Mouse (Mus musculus) thymus, postnatal 0 days (tissue): ENCODE data around the gene Elovl6. TPM values are rescaled to one million over a fixed set of nuclear protein-coding genes. Genes with fewer than 3 reads are reported as not detected.

ENCODE experiments used
- DNase-seq: peaks from one replicate; pipeline ENCODE4 v3.0.0-alpha.2; 2015; ENCODE audit warnings: low spot score
- polyA plus RNA-seq: library from polyadenylated mRNA; unstranded; fragments of >200 nt; fragmentation: Nextera tagmentation; extraction: Ambion mirVana; gene quantifications from 2 replicates; pipeline ENCODE4 v1.2.1, GENCODE M21; 2015

The Elovl6 gene
- polyA plus RNA-seq, 1 experiment from 2014 or later = 9.2 TPM

GRCm38 (mm10) chr3:129640211-129641000 is 108.3 kb downstream of the Elovl6 start:
- DNase-seq = no peak

- DNase-seq = no peak
Observed at GRCm38 (mm10) chr3:129641621-129642020, 109.5 kb downstream of the Elovl6 start.

- no peak for DNase-seq
Observed at GRCm38 (mm10) chr3:129645409-129645808, 113.3 kb downstream of the Elovl6 start.

GRCm38 (mm10) chr3:129646781-129647180 is 114.6 kb downstream of the Elovl6 start:
- DNase-seq = no peak

GRCm38 (mm10) chr3:129647312-129647711 is 115.2 kb downstream of the Elovl6 start:
- DNase-seq = no peak

GRCm38 (mm10) chr3:129648598-129648997 is 116.4 kb downstream of the Elovl6 start:
- no peak for DNase-seq

GRCm38 (mm10) chr3:129649586-129650292 is 117.6 kb downstream of the Elovl6 start:
- DNase-seq = no peak

- DNase-seq = no peak
Observed at GRCm38 (mm10) chr3:129650293-129650612, 118.1 kb downstream of the Elovl6 start.

- no peak for DNase-seq
Observed at GRCm38 (mm10) chr3:129650931-129651330, 118.8 kb downstream of the Elovl6 start.

GRCm38 (mm10) chr3:129651765-129652164 is 119.6 kb downstream of the Elovl6 start:
- no peak for DNase-seq

GRCm38 (mm10) chr3:129652476-129652875 is 120.3 kb downstream of the Elovl6 start:
- no peak for DNase-seq

- no peak for DNase-seq
Observed at GRCm38 (mm10) chr3:129656540-129656939, 124.4 kb downstream of the Elovl6 start.

- DNase-seq = no peak
Observed at GRCm38 (mm10) chr3:129657222-129657621, 125.1 kb downstream of the Elovl6 start.

- no peak for DNase-seq
Observed at GRCm38 (mm10) chr3:129657775-129658174, 125.6 kb downstream of the Elovl6 start.

- DNase-seq = peak; percentile 47
Observed at GRCm38 (mm10) chr3:129658776-129659175, 126.6 kb downstream of the Elovl6 start.

GRCm38 (mm10) chr3:129663906-129664305 is 131.8 kb downstream of the Elovl6 start:
- no peak for DNase-seq

- no peak for DNase-seq
Observed at GRCm38 (mm10) chr3:129675923-129676322, 143.8 kb downstream of the Elovl6 start.

- no peak for DNase-seq
Observed at GRCm38 (mm10) chr3:129680258-129680657, 148.1 kb downstream of the Elovl6 start.

- DNase-seq = no peak
Observed at GRCm38 (mm10) chr3:129681841-129682240, 149.7 kb downstream of the Elovl6 start.

GRCm38 (mm10) chr3:129682389-129682788 is 150.2 kb downstream of the Elovl6 start:
- DNase-seq = no peak

GRCm38 (mm10) chr3:129683060-129683679 is 151.0 kb downstream of the Elovl6 start:
- DNase-seq = peak; percentile 27

GRCm38 (mm10) chr3:129686196-129686595 is 154.0 kb downstream of the Elovl6 start:
- DNase-seq = no peak
